Mouse (Mus musculus) spleen, adult 12 weeks (tissue): Measurements from ENCODE around the gene Jade1.

Experiments used
- DNase-seq: peaks from one replicate; pipeline ENCODE4 v3.0.0; 2022; ENCODE audit warnings: low spot score

Gene Jade1

GRCm38 (mm10) chr3:41599226-41599625 lies 43.7 kb downstream of the Jade1 start:
- DNase-seq: no peak

- no peak for DNase-seq
Measured at GRCm38 (mm10) chr3:41599806-41600589, 44.5 kb downstream of the Jade1 start.

- DNase-seq: no peak
Measured at GRCm38 (mm10) chr3:41601226-41602020, 45.9 kb downstream of the Jade1 start.

GRCm38 (mm10) chr3:41602933-41603332 lies 47.4 kb downstream of the Jade1 start:
- no peak for DNase-seq

GRCm38 (mm10) chr3:41603470-41604019 lies 48.0 kb downstream of the Jade1 start:
- no peak for DNase-seq

GRCm38 (mm10) chr3:41604629-41605321 lies 49.2 kb downstream of the Jade1 start:
- DNase-seq: no peak

GRCm38 (mm10) chr3:41605601-41606329 lies 50.2 kb downstream of the Jade1 start:
- no peak for DNase-seq

- no peak for DNase-seq
Measured at GRCm38 (mm10) chr3:41606330-41606664, 50.8 kb downstream of the Jade1 start.

GRCm38 (mm10) chr3:41607050-41607449 lies 51.5 kb downstream of the Jade1 start:
- DNase-seq: no peak

- no peak for DNase-seq
Measured at GRCm38 (mm10) chr3:41607467-41607866, 51.9 kb downstream of the Jade1 start.

GRCm38 (mm10) chr3:41609071-41609470 lies 53.5 kb downstream of the Jade1 start:
- DNase-seq: no peak

- no peak for DNase-seq
Measured at GRCm38 (mm10) chr3:41612211-41612610, 56.7 kb downstream of the Jade1 start.

GRCm38 (mm10) chr3:41613706-41614105 lies 58.2 kb downstream of the Jade1 start:
- DNase-seq: no peak

- DNase-seq: no peak
Measured at GRCm38 (mm10) chr3:41614230-41614985, 58.9 kb downstream of the Jade1 start.

GRCm38 (mm10) chr3:41618036-41618435 lies 62.5 kb downstream of the Jade1 start:
- DNase-seq: no peak

GRCm38 (mm10) chr3:41618488-41618887 lies 63.0 kb downstream of the Jade1 start:
- no peak for DNase-seq

GRCm38 (mm10) chr3:41620971-41621370 lies 65.4 kb downstream of the Jade1 start:
- no peak for DNase-seq

GRCm38 (mm10) chr3:41655642-41656041 lies 100.1 kb downstream of the Jade1 start:
- no peak for DNase-seq
